Mouse (Mus musculus): ENCODE results near the gene Cd81. TPM values are rescaled to one million over a fixed set of nuclear protein-coding genes. Genes with fewer than 3 reads are reported as not detected.
A peak's percentile ranks its signal among the peaks of the same experiment; 100 is the strongest.

The Cd81 gene
- total and polyA plus RNA-seq, 3 experiments, result 105 to 133 TPM; not detected in 1

GRCm38 (mm10) chr7:143052626-143053007 is at the start of gene Cd81 (continued):
- TF ChIP-seq USF2 (IDR thresholded peaks at IDR 0.05; ENCODE audit: borderline replicate concordance in 1 of 2, insufficient read depth in 1 of 2, low read depth in 1 of 2, low read length in 2 of 2), result no peak
- no peak for TF ChIP-seq MYB (IDR thresholded peaks at IDR 0.05; ENCODE audit: low read depth, low read length)

- H3K79me2 ChIP-seq (ENCODE audit: control insufficient read depth, insufficient read depth, low read length, poor library complexity), result peaks cover 35% of the 10 kb centered on the region
- peak within 1 kb of the TSS; percentile 100 for H3K27ac ChIP-seq (ENCODE audit: control insufficient read depth, low read depth, low read length)
- peaks cover 3 to 49% of the 10 kb centered on the region in 2 experiments for H3K36me3 ChIP-seq (ENCODE audit: control insufficient read depth in 1 of 2, insufficient read depth in 2 of 2, low read length in 2 of 2)
- peak within 1 kb of the TSS; percentile 88 for H3K9ac ChIP-seq (ENCODE audit: control insufficient read depth, low read depth, low read length, poor library complexity, severe bottlenecking)
- H3K4me3 ChIP-seq (ENCODE audit: control insufficient read depth in 1 of 2, insufficient read depth in 1 of 2, low read depth in 2 of 2, low read length in 2 of 2), result peak within 1 kb of the TSS; percentile 71 to 77
- peaks cover 14 to 54% of the 10 kb centered on the region in 2 experiments for H3K4me1 ChIP-seq (ENCODE audit: control insufficient read depth in 1 of 2, insufficient read depth in 2 of 2, low read length in 2 of 2)
- no peaks in the 10 kb centered on the region for H3K27me3 ChIP-seq (ENCODE audit: control insufficient read depth in 1 of 2, insufficient read depth in 2 of 2, low read length in 2 of 2)
- peak; percentile 98 for DNase-seq (ENCODE audit: low read depth, low spot score)
- H3K9me3 ChIP-seq (replicated peaks; ENCODE audit: insufficient read depth, low read length), result no peaks in the 10 kb centered on the region
- no peak for TF ChIP-seq USF2 (IDR thresholded peaks at IDR 0.05; ENCODE audit: borderline replicate concordance in 1 of 2, insufficient read depth in 1 of 2, low read depth in 1 of 2, low read length in 2 of 2)
- TF ChIP-seq KAT2A (conservative IDR thresholded peaks at IDR 0.05; ENCODE audit: low read depth, low read length), result peak; percentile 34; the same call in 1 of the 2 replicates
- TF ChIP-seq RAD21 (IDR thresholded peaks at IDR 0.05; ENCODE audit: low read depth, low read length), result no peak
- TF ChIP-seq USF1 (IDR thresholded peaks at IDR 0.05; ENCODE audit: low read depth, low read length), result peak; percentile 24; the same call in 1 of the 2 replicates
- TF ChIP-seq MEF2A (IDR thresholded peaks at IDR 0.05; ENCODE audit: extremely low read depth, insufficient replicate concordance, low read depth, low read length, poor library complexity, severe bottlenecking), result no peak
- TF ChIP-seq JUND (IDR thresholded peaks at IDR 0.05; ENCODE audit: low read depth, low read length), result no peak
- peak in 1 of 2 experiments; percentile 22; a peak in 2 of 4 replicates for TF ChIP-seq POLR2A (IDR thresholded peaks at IDR 0.05; ENCODE audit: control insufficient read depth in 1 of 2, insufficient read depth in 1 of 2, low read depth in 1 of 2, low read length in 2 of 2, poor library complexity in 1 of 2)
- TF ChIP-seq ETS1 (IDR thresholded peaks at IDR 0.05; ENCODE audit: low read depth, low read length), result peak; percentile 100
- TF ChIP-seq NELFE (IDR thresholded peaks at IDR 0.05; ENCODE audit: low read depth, low read length), result no peak; the same call in 1 of the 2 replicates
- TF ChIP-seq POLR2AphosphoS2 (IDR thresholded peaks at IDR 0.05; ENCODE audit: low read length), result no peak; the same call in 1 of the 2 replicates
- TF ChIP-seq E2F4 (IDR thresholded peaks at IDR 0.05; ENCODE audit: borderline replicate concordance, low read depth, low read length), result no peak
- peak; percentile 69 for TF ChIP-seq TBP (IDR thresholded peaks at IDR 0.05; ENCODE audit: low read depth, low read length)
- TF ChIP-seq CHD2 (IDR thresholded peaks at IDR 0.05; ENCODE audit: low read length), result peak; percentile 60
- TF ChIP-seq ZMIZ1 (IDR thresholded peaks at IDR 0.05; ENCODE audit: low read depth, low read length), result peak; percentile 77; the same call in 1 of the 2 replicates
- TF ChIP-seq ZNF384 (IDR thresholded peaks at IDR 0.05; ENCODE audit: low read depth, low read length), result peak; percentile 22; the same call in 1 of the 2 replicates
- peak; percentile 42; the same call in 1 of the 2 replicates for TF ChIP-seq MAFK (IDR thresholded peaks at IDR 0.05; ENCODE audit: borderline replicate concordance, low read depth, low read length)
- no peak for TF ChIP-seq SMC3 (IDR thresholded peaks at IDR 0.05; ENCODE audit: low read depth, low read length)
- no peak for TF ChIP-seq UBTF (IDR thresholded peaks at IDR 0.05; ENCODE audit: borderline replicate concordance, insufficient read depth, low read depth, low read length)
- peak; percentile 71 for TF ChIP-seq MYB (IDR thresholded peaks at IDR 0.05; ENCODE audit: low read depth, low read length)
- no peak for TF ChIP-seq GATA1 (IDR thresholded peaks at IDR 0.05; ENCODE audit: low read depth, low read length)
- TF ChIP-seq BHLHE40 (IDR thresholded peaks at IDR 0.05; ENCODE audit: borderline replicate concordance, low read depth, low read length), result peak; percentile 65; the same call in 1 of the 2 replicates
- TF ChIP-seq MAX (IDR thresholded peaks at IDR 0.05; ENCODE audit: low read length), result peak; percentile 71; the same call in 1 of the 2 replicates
- peak; percentile 62; the same call in 1 of the 2 replicates for TF ChIP-seq RCOR1 (IDR thresholded peaks at IDR 0.05; ENCODE audit: low read depth, low read length)
- no peak for TF ChIP-seq GABPA (IDR thresholded peaks at IDR 0.05; ENCODE audit: low read depth, low read length)
- no peak for TF ChIP-seq CTCF (IDR thresholded peaks at IDR 0.05 in 2 of 3, conservative IDR thresholded peaks at IDR 0.05 in 1 of 3; ENCODE audit: control insufficient read depth in 1 of 3, insufficient read depth in 1 of 3, low read depth in 2 of 3, low read length in 3 of 3, poor library complexity in 1 of 3, severe bottlenecking in 1 of 3)
- peak; percentile 90 for TF ChIP-seq TCF12 (IDR thresholded peaks at IDR 0.05; ENCODE audit: low read depth, low read length)
- TF ChIP-seq POLR2AphosphoS5 (IDR thresholded peaks at IDR 0.05; ENCODE audit: borderline replicate concordance, low read depth, low read length), result no peak
- peak; percentile 21; the same call in 1 of the 2 replicates for TF ChIP-seq NRF1 (IDR thresholded peaks at IDR 0.05; ENCODE audit: insufficient read depth, low read depth, low read length, poor library complexity, severe bottlenecking)
- TF ChIP-seq SIN3A (IDR thresholded peaks at IDR 0.05; ENCODE audit: low read length), result peak; percentile 94
- no peak for TF ChIP-seq ZC3H11A (IDR thresholded peaks at IDR 0.05; ENCODE audit: low read depth, low read length)
- peak; percentile 67; the same call in 1 of the 2 replicates for TF ChIP-seq ELF1 (IDR thresholded peaks at IDR 0.05; ENCODE audit: low read depth, low read length)
- TF ChIP-seq HCFC1 (IDR thresholded peaks at IDR 0.05; ENCODE audit: low read depth, low read length), result peak; percentile 70
- peak; percentile 70 for TF ChIP-seq MYC (IDR thresholded peaks at IDR 0.05; ENCODE audit: low read depth, low read length)
Measured at GRCm38 (mm10) chr7:143004727-143005343, 47.7 kb upstream of the Cd81 start, which contains the start of gene Tspan32. Tspan32 (plus strand) TSS chr7:143005046.

All from MEL (cell line).